Mouse (Mus musculus): ENCODE results near the gene Eif5a.

The Eif5a gene

DNA sequence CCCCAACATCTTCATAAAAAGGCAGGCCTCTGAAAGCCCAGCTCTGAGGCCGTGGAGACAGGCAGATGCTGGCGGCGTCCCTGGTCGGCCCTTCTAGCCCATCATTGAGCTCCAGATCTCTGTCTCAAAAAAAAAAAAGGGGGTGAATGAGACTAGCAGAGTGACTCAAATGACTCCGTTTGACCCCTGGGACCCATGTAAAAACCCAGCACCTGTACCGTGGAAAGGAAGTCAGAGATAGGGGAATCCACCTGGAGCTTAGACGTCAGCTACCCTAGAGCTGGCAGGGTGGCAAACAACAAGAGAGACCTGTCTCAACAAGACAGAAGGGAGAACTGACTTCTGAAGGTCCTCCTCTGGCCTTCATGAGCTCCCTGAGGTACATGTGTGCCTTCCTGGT is 49.9 kb downstream of the Eif5a start:
- DNase-seq (ENCODE audit: low spot score), result no peak

DNA sequence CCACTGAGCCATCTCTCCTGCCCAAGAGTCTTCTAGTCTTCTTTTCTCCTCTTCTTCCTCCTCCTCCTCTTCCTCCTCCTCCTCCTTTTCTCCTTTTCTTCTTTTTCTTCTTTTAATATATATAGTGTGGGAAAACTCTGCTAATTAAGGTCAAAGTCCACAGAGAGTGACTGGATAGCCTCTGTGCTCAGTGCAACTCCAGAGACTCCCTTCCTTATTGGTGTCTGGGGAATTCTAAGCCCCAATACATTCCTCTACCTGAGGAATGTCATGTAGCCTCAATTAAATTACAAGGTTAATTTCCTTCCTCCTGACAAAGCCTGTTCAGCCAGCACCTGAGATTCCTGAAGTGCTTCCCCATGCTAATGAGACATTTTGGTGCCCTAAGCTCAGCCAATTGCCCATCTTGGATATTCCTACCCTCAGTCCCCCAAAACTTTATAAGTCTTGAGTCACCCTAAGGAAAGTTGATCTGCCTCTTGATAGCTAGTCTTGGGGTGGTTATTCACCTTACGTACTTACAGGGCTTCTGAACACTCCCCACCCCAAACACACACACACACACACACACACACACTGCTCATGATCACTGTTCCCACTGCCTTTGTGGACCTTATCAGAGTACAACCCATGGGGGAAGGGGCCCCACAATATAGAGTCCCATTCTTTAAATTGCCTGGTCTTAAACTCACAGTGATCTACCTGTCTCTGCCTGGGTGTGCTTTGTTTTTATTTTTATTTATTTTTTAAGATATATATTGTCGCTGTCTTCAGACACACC is 51.3 kb downstream of the Eif5a start:
- no peak for DNase-seq (ENCODE audit: low spot score)

DNA sequence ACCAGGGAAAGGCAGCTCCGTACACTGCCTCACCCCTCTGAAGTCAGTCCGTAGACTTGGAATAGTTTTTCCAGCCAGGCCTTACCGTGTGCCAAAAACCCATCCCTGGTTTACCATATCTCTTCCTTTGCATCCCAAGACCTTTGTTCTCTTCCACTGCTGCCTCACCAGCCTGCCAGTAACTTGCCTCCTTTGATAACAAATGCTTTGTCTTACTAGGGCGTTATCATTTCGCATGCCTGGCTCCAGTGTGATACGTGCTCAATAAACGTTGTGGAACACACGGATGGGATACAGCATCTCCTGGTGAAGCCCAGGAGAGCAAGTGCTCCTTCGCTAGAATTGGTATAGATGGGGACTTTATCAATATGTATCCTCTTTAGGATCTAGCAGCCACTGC is 54.4 kb downstream of the Eif5a start:
- no peak for DNase-seq (ENCODE audit: low spot score)

Data from embryo, embryonic 10.5 days (tissue).